Mouse (Mus musculus) heart, postnatal 10 days (tissue): ENCODE results near the gene Disp2. TPM values are rescaled to one million over a fixed set of nuclear protein-coding genes. Genes with fewer than 3 reads are reported as not detected.

Experiments used
- DNase-seq, 2 experiments: peaks; one replicate each; pipeline ENCODE4 v3.0.0; 2021
- intact Hi-C: fragments of 180-260 bp; cut with DNase I; formaldehyde crosslinking; loops from one replicate; pipeline ENCODE4 v1.15.1; 2025
- total RNA-seq, 2 experiments: library from RNA; stranded (reverse); gene quantifications; 2 replicates each; pipeline ENCODE4 v1.2.3; 2021

Disp2 gene
- under 1 TPM in 1 of 2 experiments, not detected in 1; 0.07 TPM for total RNA-seq

- DNase-seq = peak; percentile 95 to 96
- intact Hi-C loops = loop anchor here (2.0 kb wide), 1 partner anchor 33 kb away; no protein-coding TSS in a partner anchor
These were observed at the start of gene Disp2 for GRCm38 (mm10) chr2:118779504-118780480. Gene Disp2 (plus strand): TSS chr2:118779719.

- no peak for DNase-seq
- intact Hi-C loops = loop anchor here (1.0 kb wide), 2 partner anchors 30 to 92 kb away; no protein-coding TSS in a partner anchor
These were observed 49.5 kb upstream of the Disp2 start for GRCm38 (mm10) chr2:118729816-118730621.

- peak; percentile 84 to 88 for DNase-seq
- intact Hi-C loops = loop anchor here (1.0 kb wide), 2 partner anchors 30 to 92 kb away; no protein-coding TSS in a partner anchor
These were observed 49.0 kb upstream of the Disp2 start for GRCm38 (mm10) chr2:118730622-118730915.

- intact Hi-C loops = no loop called here
- DNase-seq = no peak
These were observed 47.5 kb upstream of the Disp2 start for GRCm38 (mm10) chr2:118731981-118732380.

GRCm38 (mm10) chr2:118733341-118733740 lies 46.2 kb upstream of the Disp2 start:
- intact Hi-C loops = no loop called here

GRCm38 (mm10) chr2:118740341-118740740 lies 39.2 kb upstream of the Disp2 start:
- intact Hi-C loops = no loop called here
- DNase-seq = no peak

More at GRCm38 (mm10) chr2:118733341-118733740, 46.2 kb upstream of the Disp2 start:
- no peak for DNase-seq

GRCm38 (mm10) chr2:118741183-118741582 lies 38.3 kb upstream of the Disp2 start:
- intact Hi-C loops = no loop called here
- DNase-seq = no peak

- intact Hi-C loops = loop anchor here (2.0 kb wide), 1 partner anchor 139 kb away; no protein-coding TSS in a partner anchor
- DNase-seq = peak; percentile 54 to 63
These were observed 36.1 kb upstream of the Disp2 start for GRCm38 (mm10) chr2:118743261-118743943.

GRCm38 (mm10) chr2:118744621-118745020 lies 34.9 kb upstream of the Disp2 start:
- no peak for DNase-seq
- intact Hi-C loops = no loop called here

- intact Hi-C loops = no loop called here
- DNase-seq = peak; percentile 91 to 93
These were observed 34.2 kb upstream of the Disp2 start, which contains the start of gene Inafm2 for GRCm38 (mm10) chr2:118745232-118745884. Gene Inafm2 (plus strand): TSS chr2:118745758.

GRCm38 (mm10) chr2:118745915-118746901 lies 33.3 kb upstream of the Disp2 start:
- intact Hi-C loops = loop anchor here (1.0 to 2.0 kb wide), 2 partner anchors 16 to 33 kb away; partner anchors contain the start of genes Ccdc9b and Disp2
- DNase-seq = peak; percentile 51 to 59

- DNase-seq = peak in 1 of 2 experiments; percentile 53
- intact Hi-C loops = loop anchor here (2.0 kb wide), 1 partner anchor 31 kb away; the partner anchor contains the start of gene Disp2
These were observed 32.1 kb upstream of the Disp2 start for GRCm38 (mm10) chr2:118747301-118747960.

- peak; percentile 48 to 55 for DNase-seq
These were observed 30.1 kb upstream of the Disp2 start for GRCm38 (mm10) chr2:118749341-118749884.

GRCm38 (mm10) chr2:118750476-118750875 lies 29.0 kb upstream of the Disp2 start:
- intact Hi-C loops = no loop called here
- peak; percentile 63 to 82 for DNase-seq

More at GRCm38 (mm10) chr2:118749341-118749884, 30.1 kb upstream of the Disp2 start:
- intact Hi-C loops = no loop called here

GRCm38 (mm10) chr2:118751896-118752791 lies 27.4 kb upstream of the Disp2 start:
- intact Hi-C loops = no loop called here
- peak; percentile 47 to 49 for DNase-seq

- intact Hi-C loops = no loop called here
- no peak for DNase-seq
These were observed 26.8 kb upstream of the Disp2 start for GRCm38 (mm10) chr2:118752792-118753108.

- intact Hi-C loops = no loop called here
- DNase-seq = no peak
These were observed 25.4 kb upstream of the Disp2 start for GRCm38 (mm10) chr2:118754143-118754542.
